Mouse (Mus musculus): ENCODE measurements around the gene Zmynd11. TPM values are rescaled to one million over a fixed set of nuclear protein-coding genes. Genes with fewer than 3 reads are reported as not detected.
"Not testable (repeated sequence)": the region's sequence is repeated elsewhere in the genome, so short reads cannot be mapped to it uniquely, and the experiment has no call there.

Zmynd11 gene
- 100 to 1,000 TPM; 244 to 284 (median 283) TPM for total RNA-seq (2022)

GRCm38 (mm10) chr13:9764646-9765536, at the start of gene Zmynd11:
Gene Zmynd11, minus strand, starts transcription at chr13:9765330.
- DNase-seq (ENCODE audit: low spot score in 2 of 2) = peak; percentile 32 to 40

GRCm38 (mm10) chr13:9795889-9796631, 30.9 kb upstream of the Zmynd11 start:
- DNase-seq (ENCODE audit: low spot score in 2 of 2) = no peak

GRCm38 (mm10) chr13:9786050-9786449, 20.9 kb upstream of the Zmynd11 start:
- DNase-seq (ENCODE audit: low spot score in 2 of 2) = no peak

- DNase-seq (ENCODE audit: low spot score in 2 of 2) = no peak
These were observed 18.6 kb upstream of the Zmynd11 start for GRCm38 (mm10) chr13:9783717-9784116.

DNA sequence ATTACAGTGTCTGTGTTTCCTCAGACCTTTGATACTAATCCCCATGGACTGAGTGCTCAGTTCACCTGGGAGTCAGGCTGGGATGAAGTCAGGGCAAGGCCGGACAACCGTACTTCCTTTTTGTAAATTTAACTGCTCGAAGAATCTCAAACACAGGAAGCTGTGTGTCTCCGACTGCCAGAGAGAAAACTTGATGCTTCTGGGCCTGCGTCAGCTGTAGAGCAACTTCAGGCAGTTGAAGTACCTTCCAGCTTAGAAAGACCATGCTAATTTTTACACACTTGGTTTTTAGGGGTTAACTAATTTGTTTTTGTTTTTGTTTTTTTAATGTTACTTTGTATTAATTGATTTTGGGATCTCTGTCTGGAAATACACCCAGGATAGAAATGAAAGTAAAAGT, 10.8 kb upstream of the Zmynd11 start:
- DNase-seq (ENCODE audit: low spot score in 2 of 2) = no peak

- no peak for DNase-seq (ENCODE audit: low spot score in 2 of 2)
These were observed 8.9 kb upstream of the Zmynd11 start for GRCm38 (mm10) chr13:9774077-9774476.

DNA sequence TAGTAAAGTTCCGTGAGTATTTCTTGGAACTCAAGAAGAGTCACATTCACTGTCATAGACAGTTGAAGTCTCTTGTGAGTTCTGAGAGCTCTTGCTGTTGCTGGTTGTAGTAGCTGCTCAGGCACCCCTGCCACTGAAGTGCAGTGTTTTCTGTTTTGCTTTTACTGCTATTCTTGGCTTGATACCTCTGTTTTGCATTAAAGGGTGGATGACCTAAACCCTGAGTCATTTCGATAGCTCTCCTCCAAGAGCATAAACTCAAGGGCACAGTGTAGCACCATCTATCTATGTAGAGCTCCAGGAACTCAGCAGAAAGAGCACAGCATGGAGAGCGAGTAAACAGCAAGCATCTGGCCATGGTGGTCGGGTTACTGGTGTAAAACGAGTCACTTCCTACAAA, 2.1 kb upstream of the Zmynd11 start:
- DNase-seq (ENCODE audit: low spot score in 2 of 2) = no peak

GRCm38 (mm10) chr13:9766497-9766896, 1.4 kb upstream of the Zmynd11 start:
- DNase-seq (ENCODE audit: low spot score in 2 of 2) = no peak

DNA sequence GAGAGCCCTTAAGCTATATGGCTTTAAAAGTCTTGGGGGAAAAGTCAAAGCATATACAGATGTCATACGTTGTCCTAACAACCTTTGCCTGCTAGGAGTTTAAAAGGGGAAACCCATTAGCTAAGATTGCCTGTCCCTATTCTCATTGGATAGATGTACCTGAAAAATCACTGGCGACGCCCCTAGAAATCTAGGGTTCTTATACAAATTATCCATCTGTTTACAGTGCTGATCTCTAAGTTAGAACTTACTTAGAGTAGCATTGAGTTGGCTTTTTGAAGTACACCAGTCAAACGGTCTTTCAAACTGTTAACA, 364 bp upstream of the Zmynd11 start:
- DNase-seq (ENCODE audit: low spot score in 2 of 2) = no peak

DNA sequence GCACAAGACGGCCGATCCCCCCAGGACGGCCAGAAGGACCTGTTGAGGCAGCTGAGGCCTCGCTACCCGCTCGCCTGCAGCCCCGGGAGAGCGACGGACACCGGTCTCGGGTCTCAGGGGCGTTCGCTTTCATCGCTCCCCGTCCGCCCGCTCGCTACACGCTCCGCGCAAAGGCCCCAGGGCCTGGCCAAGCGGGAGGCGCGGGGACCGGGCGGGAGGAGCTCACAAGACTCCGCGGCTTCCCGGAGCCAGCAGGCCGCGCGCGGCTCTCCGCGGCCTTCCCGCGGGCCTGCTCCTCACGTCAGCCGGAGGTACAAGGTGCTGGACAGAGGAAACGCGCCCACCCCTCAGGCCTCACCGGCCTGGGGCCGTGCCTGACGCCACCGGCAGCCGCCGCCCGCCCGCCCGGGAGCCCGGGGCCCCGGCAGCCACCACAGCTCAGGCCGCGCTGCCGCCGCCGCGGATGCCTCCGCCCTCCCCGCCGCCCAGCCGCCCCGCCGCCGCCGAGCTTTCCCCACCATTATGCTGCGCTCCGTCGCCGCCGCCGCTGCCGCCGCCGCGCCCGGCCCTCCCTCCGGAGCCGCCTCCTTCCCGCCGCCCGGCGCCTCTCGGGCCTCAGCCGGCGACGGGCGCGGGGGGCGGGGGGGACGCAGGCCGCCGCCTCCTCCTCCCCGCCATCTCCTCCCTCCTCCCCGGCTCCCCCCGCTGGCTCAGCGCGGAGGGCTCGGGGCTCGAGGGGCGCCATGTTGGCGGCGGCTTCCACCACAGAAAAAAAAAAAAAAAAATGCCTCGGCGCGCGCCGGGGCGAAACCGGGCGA, 1.1 kb downstream of the Zmynd11 start:
- DNase-seq (ENCODE audit: low spot score in 2 of 2) = peak; percentile 30 to 44

GRCm38 (mm10) chr13:9763100-9763827, 1.9 kb downstream of the Zmynd11 start:
- DNase-seq (ENCODE audit: low spot score in 2 of 2) = peak in 1 of 2 experiments; percentile 19

DNA sequence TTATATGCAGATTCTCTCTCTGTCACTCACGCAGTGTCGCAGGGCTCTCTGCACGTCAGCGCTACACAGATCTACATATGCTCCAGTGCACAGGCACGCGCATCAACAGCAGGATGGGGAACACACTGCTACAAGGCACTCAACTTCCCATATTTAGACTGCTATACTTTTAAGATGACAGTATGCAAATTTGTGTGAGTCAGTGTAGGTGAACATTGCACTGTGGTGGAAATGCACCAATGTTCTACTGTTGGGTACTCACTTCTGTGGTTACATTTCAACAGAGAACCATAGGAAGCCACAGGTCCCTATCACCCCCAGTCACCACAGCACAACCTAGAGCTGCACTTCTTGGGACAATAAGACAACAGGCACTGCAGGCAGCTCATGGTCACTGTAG, 5.1 kb downstream of the Zmynd11 start:
- DNase-seq (ENCODE audit: low spot score in 2 of 2) = no peak

- no peak for DNase-seq (ENCODE audit: low spot score in 2 of 2)
These were observed 7.2 kb downstream of the Zmynd11 start for GRCm38 (mm10) chr13:9757842-9758491.

GRCm38 (mm10) chr13:9753706-9754105, 11.4 kb downstream of the Zmynd11 start:
- no peak for DNase-seq (ENCODE audit: low spot score in 2 of 2)

DNA sequence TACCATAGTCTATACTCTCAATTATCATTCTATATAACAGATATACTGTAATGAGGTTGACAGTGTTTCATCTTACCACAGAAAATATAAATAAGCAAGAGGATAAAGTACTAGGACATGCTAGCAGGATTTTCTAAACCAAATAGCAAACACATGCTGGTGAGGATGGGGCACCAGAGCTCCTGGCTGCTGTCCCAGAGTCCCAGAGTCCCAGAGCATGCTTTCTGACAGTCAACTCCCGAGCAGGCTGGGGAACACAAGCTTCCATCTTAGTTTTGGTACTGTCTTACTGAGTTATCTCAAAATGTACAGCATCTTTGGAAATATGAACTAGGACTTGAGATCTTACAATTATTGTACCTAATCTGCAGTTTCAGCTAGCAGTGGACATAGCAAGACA, 14.8 kb downstream of the Zmynd11 start:
- DNase-seq (ENCODE audit: low spot score in 2 of 2) = peak in 1 of 2 experiments; percentile 38

DNA sequence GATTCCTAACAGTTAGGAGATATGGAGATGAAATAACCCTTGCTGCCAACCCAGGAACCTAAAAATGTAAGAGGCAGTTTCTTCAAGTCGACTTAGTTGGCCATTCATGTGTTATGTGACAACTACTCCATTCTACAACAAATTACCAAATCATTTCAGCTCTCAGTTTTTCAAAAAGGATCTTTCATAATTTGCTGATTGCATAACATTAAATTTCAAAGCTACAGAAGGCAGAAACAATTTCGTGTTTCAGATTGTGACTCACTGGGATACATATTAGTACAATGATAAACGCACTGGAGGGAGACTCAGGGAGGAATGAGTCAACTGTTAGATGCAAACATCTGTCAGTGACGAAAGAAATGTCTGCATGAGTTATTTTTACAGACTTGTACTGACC, 15.3 kb downstream of the Zmynd11 start:
- no peak for DNase-seq (ENCODE audit: low spot score in 2 of 2)

GRCm38 (mm10) chr13:9738190-9738589, 26.9 kb downstream of the Zmynd11 start:
- DNase-seq (ENCODE audit: low spot score in 2 of 2) = no peak

- no peak for DNase-seq (ENCODE audit: low spot score in 2 of 2)
These were observed 28.1 kb downstream of the Zmynd11 start for GRCm38 (mm10) chr13:9737024-9737423.

GRCm38 (mm10) chr13:9732262-9732661, 32.9 kb downstream of the Zmynd11 start:
- DNase-seq (ENCODE audit: low spot score in 2 of 2) = not testable (repeated sequence)

- DNase-seq (ENCODE audit: low spot score in 2 of 2) = no peak
These were observed 36.1 kb downstream of the Zmynd11 start for GRCm38 (mm10) chr13:9729073-9729472.

DNA sequence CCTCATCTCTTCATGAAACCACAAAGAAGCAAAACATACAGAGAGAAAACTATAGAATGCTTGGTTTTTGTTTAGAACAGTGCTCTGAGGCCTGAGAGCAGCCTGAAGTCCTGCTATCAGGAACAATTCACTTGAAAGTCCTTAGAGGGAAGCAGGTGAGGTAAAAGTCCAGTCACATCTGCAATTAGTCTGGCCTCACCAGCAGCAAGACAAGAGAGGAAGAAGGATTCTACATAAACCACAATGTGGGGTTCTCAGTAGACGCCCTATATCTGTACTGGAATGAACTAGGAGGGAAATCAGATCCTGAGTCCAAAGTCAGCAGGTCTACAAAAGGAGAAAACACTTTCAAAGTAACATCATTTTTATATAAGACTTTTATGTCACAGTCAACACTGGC, 49.9 kb downstream of the Zmynd11 start:
- DNase-seq (ENCODE audit: low spot score in 2 of 2) = no peak

All from layer of hippocampus, adult 8-10 months (tissue).